Mouse (Mus musculus) kidney, adult 8-10 months (tissue): ENCODE data around the gene Ddx4.

ENCODE experiments used
- DNase-seq, 2 experiments: peaks; one replicate each; pipeline ENCODE4 v3.0.0; 2022

The Ddx4 gene

DNA sequence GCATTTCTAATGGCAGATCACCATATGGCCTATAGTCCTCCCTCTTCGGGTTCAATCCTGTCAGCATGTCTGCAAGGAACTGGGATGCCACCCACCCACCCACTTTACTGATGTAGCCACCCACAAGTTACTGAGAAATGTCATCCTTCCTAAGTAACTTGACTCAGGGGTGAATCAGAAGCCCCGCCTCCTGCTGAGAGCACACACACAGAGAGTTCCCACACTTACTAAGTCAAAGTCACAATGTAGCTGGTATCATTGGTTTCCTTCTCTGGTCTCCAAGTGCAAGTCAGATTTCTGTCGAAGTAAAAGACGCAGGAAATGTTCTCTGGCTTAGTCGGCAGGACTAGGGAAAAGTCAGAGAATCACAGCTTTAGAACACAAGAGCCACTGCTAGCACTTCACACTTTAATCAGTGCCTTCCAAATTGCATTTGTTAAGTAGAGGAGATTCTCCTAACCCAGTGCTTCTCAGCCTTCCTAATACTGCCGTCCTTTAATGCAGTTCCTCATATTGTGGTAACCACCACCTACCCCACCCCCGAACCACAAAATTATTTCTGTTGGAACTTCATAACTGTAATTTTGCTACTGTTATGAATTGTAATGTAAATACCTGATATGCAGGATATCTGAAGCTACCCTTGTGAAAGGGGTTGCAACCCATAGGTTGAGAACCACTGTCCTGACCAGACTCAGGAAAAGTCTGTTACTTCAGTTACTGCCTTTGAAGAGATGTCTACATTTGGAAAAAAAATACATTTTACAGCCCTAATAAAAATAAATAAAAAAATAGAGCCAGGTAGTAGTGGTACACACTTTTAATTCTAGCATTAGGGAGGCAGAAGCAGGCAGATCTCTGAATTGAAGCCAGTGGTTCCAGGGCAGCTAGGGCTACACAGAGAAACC lies 100.4 kb downstream of the Ddx4 start:
- DNase-seq, result no peak
